Mouse (Mus musculus): Measurements from ENCODE around the gene Ampd3.

The Ampd3 gene

DNA sequence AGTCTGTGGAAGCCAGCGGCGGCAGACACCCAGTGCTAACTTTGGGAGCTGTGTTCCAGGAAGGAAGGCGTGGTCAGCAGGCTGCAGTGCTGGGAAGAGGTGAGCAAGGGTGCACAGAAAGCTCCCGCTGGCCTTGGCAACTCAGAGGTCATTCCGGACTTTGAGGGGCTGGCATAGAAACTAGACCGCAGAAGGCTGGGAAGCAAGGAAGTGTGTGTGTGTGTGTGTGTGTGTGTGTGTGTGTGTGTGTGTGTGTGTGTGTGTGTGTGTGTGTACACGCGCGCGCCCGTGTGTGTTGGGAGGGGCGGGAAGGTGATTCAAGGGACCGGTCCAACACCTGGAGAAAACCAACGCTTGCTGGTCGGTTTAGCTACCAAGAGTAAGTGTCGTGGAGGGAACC lies at the start of gene Ampd3:
Ampd3 (plus strand) TSS at position 206 of the 400 bp plus-strand sequence.
- peak; percentile 74 for DNase-seq

DNA sequence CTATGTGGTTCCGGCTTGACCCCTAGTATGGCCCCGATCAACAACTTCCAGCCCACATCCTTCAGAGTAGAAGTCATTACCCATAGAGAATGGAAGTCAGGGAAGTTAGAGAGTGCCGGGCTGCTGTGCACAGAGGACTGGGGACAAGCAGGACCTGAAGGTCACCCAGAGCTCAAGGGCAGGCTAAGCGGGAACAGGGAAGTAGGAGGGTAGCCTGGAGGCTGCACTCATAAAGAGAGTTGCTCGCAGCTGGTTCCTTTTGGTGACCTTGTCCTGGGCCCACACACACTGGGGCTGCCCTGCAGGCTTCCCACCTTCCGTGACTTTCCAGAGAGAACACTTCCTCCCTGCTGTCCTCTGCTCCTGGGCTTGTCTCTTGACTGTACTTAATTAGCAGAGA lies 49.5 kb upstream of the Ampd3 start:
- DNase-seq = peak; percentile 57

DNA sequence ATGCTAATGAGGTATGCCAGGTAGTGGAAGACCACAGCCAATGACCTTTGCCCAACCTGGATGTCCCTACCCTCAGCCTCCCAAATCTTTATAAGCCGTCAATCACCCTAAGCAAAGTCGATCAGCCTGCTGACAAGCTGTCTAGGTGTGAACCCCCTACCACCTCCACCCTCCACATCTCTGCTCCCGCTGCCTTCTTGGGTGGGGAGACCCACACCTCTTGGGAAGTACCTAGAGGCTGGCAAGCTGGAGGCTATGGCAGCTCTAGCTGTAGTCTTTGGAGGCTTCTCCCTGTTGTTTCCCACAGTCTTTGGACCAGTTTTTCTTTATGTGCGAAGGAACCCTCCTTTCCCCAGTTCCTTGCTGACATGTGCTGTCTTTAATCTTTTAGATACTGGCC lies 48.1 kb upstream of the Ampd3 start:
- peak; percentile 24 for DNase-seq

DNA sequence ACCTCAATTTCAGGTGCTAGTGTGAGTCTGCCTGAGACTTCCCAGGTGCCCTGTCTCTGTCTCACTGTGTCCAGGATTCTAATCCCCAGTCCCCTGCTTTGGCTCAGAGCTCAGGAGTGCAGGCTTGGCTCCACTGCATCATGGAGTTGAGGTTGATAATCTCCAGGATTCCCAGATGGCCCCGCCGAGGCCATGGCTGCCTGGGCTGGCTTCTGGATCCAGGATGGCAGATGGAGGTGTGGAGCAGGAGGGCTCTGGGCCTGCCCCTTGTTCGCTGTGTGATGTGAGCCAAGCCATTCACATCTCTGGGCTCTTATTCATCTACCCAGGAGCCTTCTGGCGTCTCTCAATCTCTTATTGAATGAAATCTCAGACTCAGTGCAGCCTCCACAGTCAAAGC lies 45.8 kb upstream of the Ampd3 start:
- DNase-seq = no peak

DNA sequence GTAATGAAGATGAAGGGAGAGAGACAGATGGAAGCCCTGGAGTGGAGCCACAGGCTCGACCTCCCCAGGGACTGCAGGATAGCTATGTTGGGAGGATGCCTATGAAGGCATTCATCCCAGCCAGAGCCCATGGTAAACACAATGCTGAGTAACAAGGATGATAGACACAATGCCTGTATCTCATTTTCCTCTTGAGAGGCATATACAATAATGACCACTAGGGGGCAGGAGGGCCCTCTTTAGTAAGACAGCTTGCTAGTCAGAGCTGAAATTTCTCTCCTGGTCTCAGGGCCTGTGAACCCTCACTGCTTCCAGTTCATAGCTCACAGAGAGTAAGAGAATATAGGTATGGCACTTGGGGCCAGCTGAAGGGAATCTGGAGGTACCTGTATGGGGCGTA lies 41.0 kb upstream of the Ampd3 start:
- no peak for DNase-seq

DNA sequence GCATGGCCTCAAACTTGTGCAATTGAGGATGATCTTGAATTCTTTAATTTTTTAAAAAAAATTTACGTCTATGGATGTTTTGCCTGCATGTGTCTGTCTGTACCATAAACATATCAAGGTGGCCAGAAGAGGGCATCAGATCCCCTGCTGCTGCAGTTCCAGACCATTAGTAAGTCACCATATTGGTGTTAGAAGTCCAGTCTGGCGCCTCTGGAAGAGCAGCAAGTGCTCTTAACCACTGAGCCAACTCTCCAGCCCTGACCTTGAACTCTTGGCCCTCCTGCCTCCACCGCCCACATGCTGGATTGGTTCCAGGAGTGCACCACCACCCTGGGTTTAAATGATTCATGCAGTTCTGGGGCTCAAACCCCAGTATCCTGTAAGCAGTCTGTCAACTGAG lies 39.1 kb upstream of the Ampd3 start:
- DNase-seq = no peak

DNA sequence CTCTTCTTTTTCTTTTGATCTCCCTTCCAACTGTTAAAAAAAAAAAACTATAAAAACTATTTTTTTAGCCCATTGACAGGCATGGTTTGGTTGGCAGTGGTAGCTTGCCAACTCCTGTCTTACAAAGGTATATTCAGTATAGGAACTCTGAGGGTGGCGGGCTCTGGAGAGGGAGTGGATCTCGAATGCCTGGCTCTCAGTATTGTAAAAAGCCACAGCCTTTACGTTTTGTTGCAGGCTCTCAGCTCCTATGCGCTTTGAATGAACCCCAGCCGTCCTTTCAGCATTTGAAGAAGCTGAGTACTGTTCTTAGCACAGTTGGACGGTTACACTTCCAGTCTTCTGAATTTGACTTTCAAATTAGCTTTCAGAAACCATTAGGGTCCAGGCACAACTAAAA lies 38.7 kb upstream of the Ampd3 start:
- DNase-seq = no peak

DNA sequence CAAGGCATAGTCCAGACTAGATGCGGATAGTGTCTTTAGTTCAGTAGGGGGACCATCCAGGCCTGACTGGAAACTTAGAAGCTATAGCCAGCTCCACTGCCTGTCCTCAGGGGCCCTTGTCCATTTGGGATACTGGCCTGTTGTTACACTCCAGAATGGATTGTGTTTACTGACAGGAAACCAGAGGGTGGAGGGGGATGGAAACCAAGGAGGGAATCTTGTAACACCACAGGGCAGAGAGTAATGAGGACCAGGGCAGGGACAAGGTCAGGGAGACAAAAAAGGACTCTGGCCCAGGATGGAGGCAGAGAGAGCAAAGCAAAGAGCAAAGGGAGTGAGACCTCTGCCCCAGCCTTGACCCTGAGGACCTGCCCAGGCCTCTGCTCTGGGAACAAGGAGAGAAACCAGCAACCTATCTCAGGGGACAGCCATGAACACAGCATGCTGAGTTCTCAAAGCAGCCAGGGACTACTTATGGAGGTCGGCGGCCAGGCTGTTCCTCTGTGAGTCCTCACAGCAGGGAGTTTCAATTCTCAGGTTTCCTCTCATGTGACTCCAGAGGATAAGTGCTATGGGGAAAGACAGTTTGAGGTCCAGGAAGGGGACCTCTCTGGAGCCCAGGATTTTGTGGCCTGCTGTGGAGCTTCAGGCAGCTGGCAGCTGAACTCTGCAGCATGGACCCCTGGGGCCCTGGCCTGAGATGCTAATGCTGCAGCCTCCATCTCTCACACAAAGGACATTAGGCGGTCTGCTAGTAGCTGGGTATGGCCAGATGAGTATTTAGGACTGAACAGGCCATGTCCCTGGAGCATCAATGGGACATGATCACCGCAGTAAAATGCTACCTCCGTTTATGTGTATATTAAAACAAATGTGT lies 36.7 kb upstream of the Ampd3 start:
- no peak for DNase-seq

DNA sequence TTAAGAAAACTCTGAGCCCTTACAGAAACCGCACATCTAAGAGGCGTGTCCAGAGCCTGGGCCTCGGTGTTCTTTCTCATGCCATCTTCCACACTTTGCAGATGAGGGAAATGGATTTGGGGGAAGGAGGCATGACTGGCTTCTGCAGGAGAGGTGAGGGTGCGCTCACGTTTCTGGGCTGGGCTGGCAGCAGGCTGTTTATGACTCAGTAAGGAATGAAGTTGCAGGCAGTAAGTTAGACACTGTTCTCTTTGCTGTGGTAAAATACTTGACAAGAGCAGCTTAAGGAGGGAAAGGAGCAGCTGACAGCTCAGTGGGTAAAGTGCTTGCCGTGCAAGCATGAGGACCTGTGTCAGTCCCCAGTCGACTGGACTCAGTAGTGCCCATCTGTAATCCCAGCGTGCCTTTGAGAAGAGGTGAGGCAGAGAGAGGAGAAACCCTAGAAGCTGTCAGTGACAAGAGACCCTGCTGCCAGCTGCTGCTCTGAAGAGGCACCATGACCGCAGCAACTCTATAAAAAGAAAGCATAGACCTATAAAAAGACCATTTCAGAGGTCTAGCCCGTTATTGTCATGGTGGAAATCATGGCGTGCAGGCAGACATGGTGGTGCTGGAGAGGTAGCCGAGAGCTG lies 35.9 kb upstream of the Ampd3 start:
- DNase-seq = no peak

DNA sequence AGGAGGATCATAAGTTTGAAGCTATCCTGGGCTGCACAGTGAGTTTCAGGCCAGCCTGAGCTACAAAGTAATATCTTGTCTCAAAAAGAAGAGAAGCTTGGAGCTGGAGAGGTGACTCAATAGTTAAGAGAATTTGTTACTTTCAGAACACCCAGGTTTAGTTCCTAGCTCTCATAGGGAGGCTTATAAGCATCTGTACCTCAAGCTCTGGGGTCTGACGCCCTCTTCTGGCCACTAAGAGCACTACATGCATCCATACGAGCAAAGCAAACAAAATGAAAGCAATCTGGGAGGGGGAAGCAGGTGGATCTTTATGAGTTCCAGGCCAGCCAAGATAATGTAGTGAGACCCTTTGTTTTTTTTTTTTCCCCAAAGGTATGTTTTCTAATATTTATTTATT lies 31.1 kb upstream of the Ampd3 start:
- no peak for DNase-seq

DNA sequence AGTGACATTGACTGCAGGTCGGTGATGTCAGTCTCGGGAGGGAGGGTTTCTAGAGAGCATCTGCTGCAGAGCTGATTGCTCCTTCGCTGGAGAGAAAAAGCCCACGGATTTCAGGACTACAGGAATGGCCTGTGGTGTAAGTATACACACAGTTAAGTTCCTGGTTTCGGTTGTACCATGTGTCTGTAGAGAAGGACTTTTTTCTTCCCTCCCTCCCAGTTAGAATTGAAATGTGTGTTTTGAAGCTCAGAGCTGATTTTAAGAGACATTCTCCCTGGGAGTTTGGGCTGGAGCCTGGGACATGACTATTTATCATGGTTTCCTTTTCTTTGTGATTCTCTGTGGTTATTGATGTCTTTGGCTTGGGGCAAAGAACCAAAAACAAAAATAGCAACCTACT lies 28.2 kb upstream of the Ampd3 start:
- no peak for DNase-seq

DNA sequence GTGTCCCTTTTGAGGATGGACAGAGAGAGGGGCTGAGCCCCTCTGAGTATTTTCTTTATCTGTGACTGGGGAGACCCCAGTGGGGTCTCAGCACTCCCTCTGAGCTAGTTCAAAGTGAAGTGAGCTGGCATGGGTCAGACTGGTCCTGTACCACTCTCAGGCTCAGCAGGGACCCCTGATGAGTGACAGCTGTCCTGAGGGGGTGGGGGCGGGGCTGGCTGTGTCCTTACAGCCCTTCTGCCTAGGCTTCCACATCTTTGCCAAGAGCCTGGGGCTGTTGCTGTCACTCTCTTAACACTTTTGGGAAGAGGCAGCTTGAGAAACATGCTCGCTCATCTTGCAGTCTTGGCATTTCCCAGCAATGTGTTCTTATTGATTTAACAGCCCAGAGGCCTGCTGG lies 27.8 kb upstream of the Ampd3 start:
- DNase-seq = no peak

DNA sequence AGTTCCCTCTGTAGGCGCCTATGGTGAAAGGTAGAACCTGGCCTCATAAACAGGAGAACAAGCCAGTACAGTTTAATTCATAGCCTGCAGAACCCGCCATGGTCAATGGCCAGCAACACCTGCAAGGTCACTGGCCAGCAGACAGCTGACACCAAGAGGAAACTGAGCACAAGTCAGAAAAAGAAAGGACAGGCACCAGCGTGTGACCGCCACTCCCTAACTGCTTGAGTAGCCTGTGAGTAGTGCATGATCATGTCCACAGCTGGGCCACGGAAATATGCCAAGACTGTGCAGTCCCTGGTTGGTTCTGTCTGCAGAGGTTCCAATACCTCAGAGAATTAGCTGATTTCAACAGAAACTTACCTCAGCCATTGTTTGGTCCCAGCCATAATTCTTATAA lies 26.0 kb upstream of the Ampd3 start:
- DNase-seq = peak; percentile 48

DNA sequence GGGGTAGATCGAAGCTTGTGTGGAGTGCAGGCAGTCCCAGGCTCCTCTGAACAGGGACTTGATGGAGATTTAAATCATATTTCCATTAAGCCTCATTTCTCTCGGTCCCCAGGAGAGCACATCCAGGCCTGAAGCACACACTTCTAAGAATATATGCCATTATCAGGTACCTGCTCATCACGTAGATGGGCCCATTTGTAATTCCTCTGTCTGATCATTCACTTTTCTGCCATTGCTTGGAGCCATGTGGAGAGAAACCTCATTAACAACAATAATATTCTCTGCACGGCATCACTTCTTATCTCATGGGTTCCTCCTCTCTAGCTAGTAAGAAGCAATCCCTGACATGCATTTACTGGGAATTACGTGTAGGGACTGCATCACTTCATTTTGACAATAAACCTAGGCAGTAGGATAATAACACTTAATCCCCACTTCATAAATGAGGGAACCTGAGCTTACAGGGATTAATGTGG lies 21.9 kb upstream of the Ampd3 start:
- DNase-seq = no peak

DNA sequence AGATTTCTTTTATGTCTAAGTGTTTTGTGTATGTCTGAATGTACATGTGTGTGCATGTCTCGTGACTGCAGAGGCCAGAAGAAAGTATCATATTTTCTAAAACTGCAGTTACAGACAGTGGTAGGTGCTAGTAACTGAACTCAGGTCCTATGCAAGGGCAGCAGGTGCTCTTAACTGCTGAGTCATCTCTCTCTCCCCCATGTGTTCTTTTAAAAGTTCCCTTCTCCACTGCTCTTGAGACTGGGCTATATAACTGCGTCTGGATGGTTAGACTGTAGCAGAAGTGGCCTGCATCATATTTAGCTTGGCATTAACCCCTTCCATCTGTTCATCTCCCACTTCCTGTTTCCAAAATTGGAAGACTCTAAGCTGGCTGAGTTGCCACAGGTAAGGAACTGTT lies 21.2 kb upstream of the Ampd3 start:
- DNase-seq = no peak

DNA sequence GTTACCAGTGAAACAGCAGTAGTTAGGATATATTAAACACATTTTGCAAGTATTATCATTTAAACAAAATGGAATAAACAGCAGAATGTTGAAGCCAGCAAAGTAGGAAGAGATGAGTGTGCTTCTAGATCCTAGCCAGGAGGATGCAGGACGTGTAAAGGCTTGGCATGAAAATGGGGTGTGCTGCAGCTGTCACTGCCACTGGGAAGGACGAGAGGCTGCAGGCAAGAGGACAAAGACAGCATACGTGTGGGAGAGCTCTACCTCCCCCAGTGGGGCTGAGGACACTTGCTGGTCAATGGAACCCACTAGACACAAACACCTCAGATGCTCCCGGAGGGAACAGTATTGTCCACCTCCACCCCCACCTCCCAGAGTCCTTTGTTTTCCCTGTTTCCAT lies 17.2 kb upstream of the Ampd3 start:
- DNase-seq = no peak

DNA sequence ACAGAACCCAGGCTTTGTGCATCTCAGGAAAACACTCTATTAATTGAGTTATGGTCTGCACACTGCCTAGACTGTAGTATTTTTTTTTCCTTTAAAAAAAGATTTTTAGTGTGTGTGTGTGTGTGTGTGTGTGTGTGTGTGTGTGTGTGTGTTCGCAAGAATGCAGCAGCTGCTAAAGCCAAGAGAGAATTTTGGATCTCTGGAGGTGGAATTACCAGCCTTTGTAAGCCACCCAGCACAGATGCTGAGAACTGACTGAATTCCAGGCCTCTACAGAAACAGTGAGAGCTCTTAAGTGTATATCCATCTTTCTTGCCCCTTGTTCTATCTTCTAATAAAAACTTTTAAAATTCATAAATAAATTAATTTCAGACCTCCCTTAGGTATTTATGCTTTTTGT lies 16.4 kb upstream of the Ampd3 start:
- DNase-seq = no peak

DNA sequence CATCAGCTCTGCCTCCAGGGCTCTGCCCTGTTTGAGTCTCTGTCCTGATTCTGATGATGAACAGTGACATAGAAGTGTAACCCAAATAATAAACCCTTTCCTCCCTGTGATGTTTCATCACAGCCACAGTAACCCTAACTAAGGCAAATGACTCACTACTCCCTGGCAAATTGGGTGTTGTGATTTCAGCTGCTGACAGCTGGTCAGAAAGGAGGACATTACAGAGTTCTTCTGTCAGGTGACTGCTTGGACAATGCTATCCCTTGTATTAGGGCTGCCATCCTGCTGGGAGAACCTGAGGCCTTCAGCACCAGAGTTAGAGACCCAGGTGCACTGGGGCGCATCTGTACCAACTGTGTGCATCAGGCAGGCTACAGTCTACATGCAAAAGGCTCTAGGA lies 14.7 kb upstream of the Ampd3 start:
- DNase-seq = no peak

DNA sequence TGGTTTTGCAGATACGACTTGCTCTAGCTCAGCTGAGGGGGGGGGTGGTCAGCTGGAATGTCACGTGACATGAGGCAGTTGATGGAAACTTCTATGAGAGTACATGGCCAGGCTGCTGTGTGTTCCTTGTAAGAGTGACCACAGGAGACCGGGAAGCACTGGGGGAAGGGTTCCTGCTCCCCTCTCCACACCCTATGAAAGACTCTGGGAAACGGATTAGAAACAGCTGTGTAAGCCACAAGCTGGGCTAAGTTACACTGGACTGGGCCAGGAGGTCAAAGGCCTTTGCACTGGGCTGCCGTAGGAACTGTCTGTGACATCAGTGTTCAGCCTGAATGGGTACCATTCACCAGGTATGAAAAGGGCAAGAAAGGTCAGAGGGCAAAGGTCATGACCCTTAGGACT lies 14.1 kb upstream of the Ampd3 start:
- peak; percentile 57 for DNase-seq

DNA sequence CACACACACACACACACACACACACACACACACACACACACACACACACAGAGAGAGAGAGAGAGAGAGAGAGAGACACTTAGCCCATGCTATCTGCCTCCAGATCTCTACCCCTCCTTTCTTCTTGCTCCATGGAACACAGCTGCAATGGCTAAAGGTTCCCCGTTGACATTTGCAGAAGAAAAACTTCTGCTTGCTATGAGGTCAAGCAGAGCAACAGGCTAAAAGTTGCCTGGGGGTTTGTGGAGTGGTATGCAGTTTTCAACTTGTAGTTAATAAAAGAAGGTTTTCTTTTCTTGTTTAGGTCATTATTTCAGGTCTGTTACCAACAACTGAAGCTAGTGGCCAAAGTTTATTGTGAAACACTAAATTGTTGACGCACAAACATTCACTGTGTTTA lies 11.6 kb upstream of the Ampd3 start:
- DNase-seq = no peak

DNA sequence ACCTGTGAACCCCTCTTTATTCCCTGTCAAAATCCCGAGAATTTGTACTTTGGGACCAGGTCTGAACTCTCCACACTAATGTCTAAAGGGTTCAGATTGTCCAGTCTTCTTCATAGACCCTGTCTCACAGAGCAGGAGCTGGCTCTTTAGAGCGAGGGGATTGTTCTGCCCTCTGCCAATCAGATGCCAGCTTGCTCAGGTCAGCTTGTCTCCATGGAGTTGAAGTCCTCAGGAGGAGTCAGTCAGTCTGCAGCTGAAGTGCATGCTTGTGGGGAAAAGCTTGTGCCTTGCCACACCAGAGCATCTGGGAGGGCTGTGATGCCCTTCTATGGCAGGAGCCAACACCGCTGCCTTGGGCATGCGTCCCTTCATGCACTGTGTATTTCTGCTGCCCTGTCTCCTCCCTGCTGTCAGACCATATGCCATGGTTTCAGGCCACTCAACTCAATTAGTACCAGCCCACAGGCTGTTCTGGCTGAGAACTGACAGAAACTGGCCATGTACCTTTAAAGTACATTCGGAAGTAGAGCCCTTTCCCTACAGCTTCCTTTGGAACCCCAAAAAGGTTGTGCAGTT lies 5.3 kb upstream of the Ampd3 start:
- DNase-seq = no peak

DNA sequence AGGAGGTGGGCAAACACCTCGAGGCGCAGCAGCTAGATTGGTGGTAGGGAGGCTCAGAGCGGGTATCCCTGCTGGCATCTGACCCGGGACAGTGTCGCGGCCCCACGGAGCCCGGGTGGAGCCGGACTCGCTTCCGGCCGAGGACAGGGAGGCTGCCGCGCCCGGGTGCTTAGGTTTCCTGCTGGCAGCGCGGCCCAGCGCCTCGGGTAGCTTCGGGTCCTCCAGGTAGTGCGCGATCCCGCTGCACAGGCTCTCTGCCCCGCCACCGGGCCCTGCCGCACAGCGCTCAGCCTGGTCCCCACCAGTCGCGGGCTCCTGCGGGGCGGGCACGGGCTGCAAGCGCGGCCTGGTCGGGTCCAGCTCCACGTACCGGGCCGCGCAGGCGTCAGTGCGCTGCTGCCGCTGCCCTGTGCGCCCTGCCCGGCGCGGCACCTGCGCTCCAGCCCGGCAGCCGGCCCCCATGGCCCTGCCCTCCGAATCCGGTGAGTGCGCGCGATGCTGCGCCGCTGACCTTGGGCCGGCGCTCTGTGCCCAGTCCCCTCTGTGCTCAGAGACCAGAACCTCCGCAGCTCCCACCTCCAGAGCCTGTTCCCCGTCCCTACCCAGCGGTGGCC lies 552 bp downstream of the Ampd3 start:
- peak; percentile 44 for DNase-seq

DNA sequence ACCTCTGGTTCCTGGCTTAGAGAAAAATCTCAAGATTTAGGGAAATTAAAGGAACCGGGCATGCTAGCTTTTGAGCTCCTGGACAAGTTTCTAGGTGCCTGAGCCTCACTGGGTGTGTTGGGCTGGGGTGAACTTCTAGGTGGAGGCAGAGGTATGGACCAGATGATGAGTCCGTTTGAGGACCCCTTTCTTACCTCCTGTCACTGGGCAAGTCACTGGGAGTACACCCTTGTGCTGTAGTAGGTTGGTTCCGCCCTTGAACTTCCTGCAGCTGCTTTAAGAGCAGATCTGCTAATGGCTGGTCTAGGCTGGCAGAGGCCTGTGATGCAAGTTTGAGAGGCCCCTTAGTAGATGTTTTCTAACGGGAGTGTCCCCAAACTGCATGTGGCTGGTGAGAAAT lies 1.1 kb downstream of the Ampd3 start:
- DNase-seq = peak; percentile 64

DNA sequence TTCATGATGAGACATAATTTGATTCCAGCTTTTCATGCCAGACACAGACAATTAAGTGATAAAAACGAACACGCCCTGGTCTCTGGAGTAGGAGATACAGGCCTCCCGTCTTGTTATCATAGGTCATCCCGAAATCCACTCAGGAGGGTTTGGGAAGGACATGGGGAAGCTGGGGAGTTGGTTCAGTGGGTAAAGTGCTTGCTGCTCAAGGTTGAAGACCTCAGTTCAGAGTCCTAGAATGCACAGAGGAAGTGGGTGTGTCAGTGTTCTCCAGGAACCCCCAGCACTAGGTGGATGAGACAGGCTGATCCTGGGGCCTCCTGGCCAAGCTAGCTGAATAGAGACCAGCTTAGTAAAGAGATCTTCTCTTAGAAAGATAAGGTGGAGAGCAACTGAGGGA lies 2.9 kb downstream of the Ampd3 start:
- no peak for DNase-seq
